Mouse (Mus musculus): ENCODE data around the gene Ankrd54.

The Ankrd54 gene

GRCm38 (mm10) chr15:79062376-79063159 lies at the start of gene Ankrd54:
Ankrd54 (minus strand) TSS chr15:79062893.
- DNase-seq (ENCODE audit: low spot score in 2 of 2): peak; percentile 95 to 98

GRCm38 (mm10) chr15:79111774-79112173 lies 49.1 kb upstream of the Ankrd54 start:
- DNase-seq (ENCODE audit: low spot score in 2 of 2): no peak

- DNase-seq (ENCODE audit: low spot score in 2 of 2): no peak
Measured at GRCm38 (mm10) chr15:79110528-79110927, 47.8 kb upstream of the Ankrd54 start.

GRCm38 (mm10) chr15:79110031-79110430 lies 47.3 kb upstream of the Ankrd54 start:
- DNase-seq (ENCODE audit: low spot score in 2 of 2): no peak

GRCm38 (mm10) chr15:79109321-79109934 lies 46.7 kb upstream of the Ankrd54 start:
- DNase-seq (ENCODE audit: low spot score in 2 of 2): peak; percentile 38 to 51

- DNase-seq (ENCODE audit: low spot score in 2 of 2): peak; percentile 54 to 76
Measured at GRCm38 (mm10) chr15:79108421-79109320, 46.0 kb upstream of the Ankrd54 start, which contains the start of gene Micall1. Micall1 (plus strand) TSS chr15:79108898.

- DNase-seq (ENCODE audit: low spot score in 2 of 2): no peak
Measured at GRCm38 (mm10) chr15:79107966-79108365, 45.3 kb upstream of the Ankrd54 start.

GRCm38 (mm10) chr15:79105804-79106203 lies 43.1 kb upstream of the Ankrd54 start:
- no peak for DNase-seq (ENCODE audit: low spot score in 2 of 2)

GRCm38 (mm10) chr15:79103264-79103663 lies 40.6 kb upstream of the Ankrd54 start:
- DNase-seq (ENCODE audit: low spot score in 2 of 2): no peak

GRCm38 (mm10) chr15:79101531-79101930 lies 38.8 kb upstream of the Ankrd54 start:
- no peak for DNase-seq (ENCODE audit: low spot score in 2 of 2)

GRCm38 (mm10) chr15:79100391-79100790 lies 37.7 kb upstream of the Ankrd54 start:
- no peak for DNase-seq (ENCODE audit: low spot score in 2 of 2)

GRCm38 (mm10) chr15:79099456-79099855 lies 36.8 kb upstream of the Ankrd54 start:
- no peak for DNase-seq (ENCODE audit: low spot score in 2 of 2)

- DNase-seq (ENCODE audit: low spot score in 2 of 2): no peak
Measured at GRCm38 (mm10) chr15:79098868-79099267, 36.2 kb upstream of the Ankrd54 start.

GRCm38 (mm10) chr15:79098220-79098619 lies 35.5 kb upstream of the Ankrd54 start:
- DNase-seq (ENCODE audit: low spot score in 2 of 2): no peak

GRCm38 (mm10) chr15:79097611-79098025 lies 34.9 kb upstream of the Ankrd54 start:
- no peak for DNase-seq (ENCODE audit: low spot score in 2 of 2)

- DNase-seq (ENCODE audit: low spot score in 2 of 2): no peak
Measured at GRCm38 (mm10) chr15:79097135-79097534, 34.4 kb upstream of the Ankrd54 start.

- no peak for DNase-seq (ENCODE audit: low spot score in 2 of 2)
Measured at GRCm38 (mm10) chr15:79096556-79096955, 33.9 kb upstream of the Ankrd54 start.

GRCm38 (mm10) chr15:79095483-79095882 lies 32.8 kb upstream of the Ankrd54 start:
- no peak for DNase-seq (ENCODE audit: low spot score in 2 of 2)

- DNase-seq (ENCODE audit: low spot score in 2 of 2): no peak
Measured at GRCm38 (mm10) chr15:79093083-79093839, 30.6 kb upstream of the Ankrd54 start.

- DNase-seq (ENCODE audit: low spot score in 2 of 2): no peak
Measured at GRCm38 (mm10) chr15:79092284-79092683, 29.6 kb upstream of the Ankrd54 start.

GRCm38 (mm10) chr15:79079567-79079966 lies 16.9 kb upstream of the Ankrd54 start:
- no peak for DNase-seq (ENCODE audit: low spot score in 2 of 2)

Measured in spleen, postnatal 10 days (tissue).